Mouse (Mus musculus) megakaryocyte, adult 5-6 weeks (primary cell): ENCODE measurements at regions not wholly inside any gene's neighbourhood (a gene's known extent, or its start where the extent isn't known, plus 50 kb on each side); places are given as distances from the start of the nearest gene placed in this dataset.

Experiments
- ATAC-seq: 2 replicates; pipeline ENCODE4 v1.8.0; 2016; ENCODE audit warnings: mild to moderate bottlenecking, inconsistent platforms; ENCODE audit not compliant: poor library complexity, severe bottlenecking

- ATAC-seq: no peak
Measured at GRCm38 (mm10) chr2:146623052-146623451, 110.9 kb upstream of the Ralgapa2 start.

- ATAC-seq: no peak
Measured at GRCm38 (mm10) chr2:146624207-146624606, 112.1 kb upstream of the Ralgapa2 start.

- no peak for ATAC-seq
Measured at GRCm38 (mm10) chr2:146625166-146625751, 113.1 kb upstream of the Ralgapa2 start.

GRCm38 (mm10) chr2:146626531-146626930 lies 114.4 kb upstream of the Ralgapa2 start:
- no peak for ATAC-seq

- no peak for ATAC-seq
Measured at GRCm38 (mm10) chr2:146630179-146630578, 118.0 kb upstream of the Ralgapa2 start.

- ATAC-seq: no peak
Measured at GRCm38 (mm10) chr2:146631098-146631497, 119.0 kb upstream of the Ralgapa2 start.

- peak; percentile 85 for ATAC-seq
Measured at GRCm38 (mm10) chr2:146633329-146634070, 121.4 kb upstream of the Ralgapa2 start.

- no peak for ATAC-seq
Measured at GRCm38 (mm10) chr2:146637573-146637972, 125.4 kb upstream of the Ralgapa2 start.

GRCm38 (mm10) chr2:146646237-146646972 lies 134.3 kb upstream of the Ralgapa2 start:
- ATAC-seq: no peak

- no peak for ATAC-seq
Measured at GRCm38 (mm10) chr2:146646973-146647282, 134.8 kb upstream of the Ralgapa2 start.

GRCm38 (mm10) chr2:146661346-146661745 lies 149.2 kb upstream of the Ralgapa2 start:
- no peak for ATAC-seq

- no peak for ATAC-seq
Measured at GRCm38 (mm10) chr2:146672761-146673160, 160.6 kb upstream of the Ralgapa2 start.

GRCm38 (mm10) chr2:146681979-146682378 lies 169.8 kb upstream of the Ralgapa2 start:
- no peak for ATAC-seq

- ATAC-seq: no peak
Measured at GRCm38 (mm10) chr2:146685854-146686507, 169.7 kb upstream of the Kiz start.

- ATAC-seq: no peak
Measured at GRCm38 (mm10) chr2:146688544-146688943, 167.1 kb upstream of the Kiz start.

- no peak for ATAC-seq
Measured at GRCm38 (mm10) chr2:146693484-146693883, 162.2 kb upstream of the Kiz start.

- ATAC-seq: no peak
Measured at GRCm38 (mm10) chr2:146694041-146694440, 161.6 kb upstream of the Kiz start.

GRCm38 (mm10) chr2:146696277-146696676 lies 159.4 kb upstream of the Kiz start:
- no peak for ATAC-seq

GRCm38 (mm10) chr2:146696727-146697126 lies 158.9 kb upstream of the Kiz start:
- ATAC-seq: no peak

GRCm38 (mm10) chr2:146710676-146711075 lies 145.0 kb upstream of the Kiz start:
- no peak for ATAC-seq

GRCm38 (mm10) chr2:146721184-146721715 lies 134.4 kb upstream of the Kiz start:
- ATAC-seq: no peak
